Mouse (Mus musculus): ENCODE results near the gene Scn4a. TPM values are rescaled to one million over a fixed set of nuclear protein-coding genes. Genes with fewer than 3 reads are reported as not detected.
A peak's percentile ranks its signal among the peaks of the same experiment; 100 is the strongest.

The Scn4a gene
- total and polyA plus RNA-seq, 3 experiments = 0.05 TPM; not detected in 2

DNA sequence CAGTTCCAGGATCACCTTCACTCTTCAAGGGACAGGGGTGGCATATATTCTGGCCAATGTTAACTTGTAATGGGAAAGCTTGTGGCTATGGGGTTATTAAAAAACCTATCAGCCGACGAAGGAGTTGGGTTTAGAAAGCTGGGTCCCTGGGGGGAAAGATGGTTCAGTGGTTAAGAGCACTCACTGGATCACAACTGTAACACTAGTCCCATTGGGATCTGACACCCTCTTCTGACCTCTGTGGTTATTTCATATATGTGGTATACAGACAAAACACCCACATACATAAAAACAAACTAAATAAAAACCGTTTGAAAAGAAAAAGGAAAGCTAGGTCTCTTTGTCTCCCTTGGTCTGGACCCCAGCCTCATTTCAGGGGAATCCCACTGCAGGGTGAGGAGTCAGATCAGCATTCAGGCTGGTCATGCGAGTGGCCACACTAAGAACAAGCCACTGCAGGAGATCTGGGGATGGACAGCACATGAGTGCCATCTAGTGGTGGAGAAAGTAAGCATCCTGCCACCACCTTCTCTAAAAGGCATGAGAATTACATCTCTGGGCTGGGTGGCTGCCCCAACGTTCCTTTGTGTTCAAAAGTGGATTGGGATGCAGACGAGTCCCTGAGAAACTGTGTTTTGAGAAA is 38.6 kb upstream of the Scn4a start:
- Histone ChIP-seq H3K9me3 (replicated peaks) (no peaks in the 10 kb centered on the region), H3K4me3 (ENCODE audit: low read depth, low read length) (no peak overlapping the region), H3K36me3 (replicated peaks) (peaks cover 33% of the 10 kb centered on the region), H3K4me1 (ENCODE audit: insufficient read depth, low read depth, low read length) (peaks cover 23% of the 10 kb centered on the region), H3K27me3 (ENCODE audit: insufficient read depth, low read length) (no peaks in the 10 kb centered on the region)
- TF ChIP-seq CTCF (IDR thresholded peaks at IDR 0.05; ENCODE audit: low read depth, low read length) (peak; percentile 92), TAL1 (conservative IDR thresholded peaks at IDR 0.05; ENCODE audit: low read depth, low read length) (no peak)
- peak; percentile 59; the same call in 1 of the 2 replicates for ATAC-seq (ENCODE audit: extremely low read depth, insufficient number of reproducible peaks, low FRiP score, poor library complexity, severe bottlenecking)
- DNase-seq (ENCODE audit: low spot score) = peak; percentile 65

DNA sequence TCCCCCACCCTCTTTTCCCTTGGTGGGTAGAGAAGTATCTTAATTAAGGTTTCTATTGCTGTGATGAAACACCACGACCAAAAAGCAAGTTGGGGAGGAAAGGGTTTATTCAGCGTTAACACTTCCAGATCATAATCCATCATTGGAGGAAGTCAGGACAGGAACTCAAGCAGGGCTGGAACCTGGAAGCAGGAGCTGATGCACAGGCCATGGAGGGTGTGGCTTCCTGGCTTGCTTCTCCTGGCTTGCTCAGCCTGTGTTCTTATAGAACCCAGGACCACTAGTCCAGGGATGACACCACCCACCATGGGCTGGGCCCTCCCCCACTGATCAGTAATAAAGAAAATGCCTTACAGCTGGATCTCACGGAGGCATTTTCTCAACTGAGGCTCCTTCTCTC is 37.7 kb upstream of the Scn4a start:
- ATAC-seq (ENCODE audit: extremely low read depth, insufficient number of reproducible peaks, low FRiP score, poor library complexity, severe bottlenecking) (no peak), DNase-seq (ENCODE audit: low spot score) (no peak)
- no peaks in the 10 kb centered on the region for H3K9me3 ChIP-seq (replicated peaks)
- H3K4me1 ChIP-seq (ENCODE audit: insufficient read depth, low read depth, low read length) = peaks cover 23% of the 10 kb centered on the region
- H3K27me3 ChIP-seq (ENCODE audit: insufficient read depth, low read length) = no peaks in the 10 kb centered on the region
- peaks cover 24% of the 10 kb centered on the region for H3K36me3 ChIP-seq (replicated peaks)
- no peak overlapping the region for H3K4me3 ChIP-seq (ENCODE audit: low read depth, low read length)
- TF ChIP-seq TAL1 (conservative IDR thresholded peaks at IDR 0.05; ENCODE audit: low read depth, low read length) = no peak
- TF ChIP-seq GATA2 (IDR thresholded peaks at IDR 0.05; ENCODE audit: borderline replicate concordance, low read depth, low read length) = no peak
- no peak for TF ChIP-seq POLR2AphosphoS5 (IDR thresholded peaks at IDR 0.05; ENCODE audit: insufficient replicate concordance, low read depth, low read length)
- no peak for TF ChIP-seq GATA1 (IDR thresholded peaks at IDR 0.05; ENCODE audit: borderline replicate concordance, low read length)
- no peak for TF ChIP-seq CTCF (IDR thresholded peaks at IDR 0.05; ENCODE audit: low read depth, low read length)

DNA sequence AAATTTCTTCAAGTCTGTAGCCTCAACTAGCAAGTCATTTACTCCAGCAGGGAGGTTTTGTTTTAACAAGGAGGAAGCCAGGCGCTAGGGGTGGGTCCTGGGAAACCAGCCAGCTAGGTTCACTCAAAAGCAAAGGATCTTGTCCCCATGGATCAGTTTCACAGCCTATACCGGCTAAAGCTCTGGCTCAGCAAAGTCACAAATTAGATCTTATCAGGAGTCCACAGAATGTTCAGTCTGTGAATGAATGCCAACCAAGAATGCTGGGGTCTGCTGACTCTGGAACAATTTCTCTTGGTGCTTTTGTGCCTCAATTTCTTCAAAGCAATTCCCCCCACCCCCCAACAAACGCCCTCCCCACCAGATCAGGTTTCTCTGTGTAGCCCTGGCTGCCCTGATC is 36.5 kb upstream of the Scn4a start:
- peaks cover 16% of the 10 kb centered on the region for H3K36me3 ChIP-seq (replicated peaks)
- TF ChIP-seq GATA2 (IDR thresholded peaks at IDR 0.05; ENCODE audit: borderline replicate concordance, low read depth, low read length) (no peak), CTCF (IDR thresholded peaks at IDR 0.05; ENCODE audit: low read depth, low read length) (no peak), GATA1 (IDR thresholded peaks at IDR 0.05; ENCODE audit: borderline replicate concordance, low read length) (no peak), POLR2AphosphoS5 (IDR thresholded peaks at IDR 0.05; ENCODE audit: insufficient replicate concordance, low read depth, low read length) (no peak), TAL1 (conservative IDR thresholded peaks at IDR 0.05; ENCODE audit: low read depth, low read length) (no peak)
- H3K4me1 ChIP-seq (ENCODE audit: insufficient read depth, low read depth, low read length) = peaks cover 23% of the 10 kb centered on the region
- no peak for ATAC-seq (ENCODE audit: extremely low read depth, insufficient number of reproducible peaks, low FRiP score, poor library complexity, severe bottlenecking)
- no peaks in the 10 kb centered on the region for H3K27me3 ChIP-seq (ENCODE audit: insufficient read depth, low read length)
- no peak for DNase-seq (ENCODE audit: low spot score)
- no peaks in the 10 kb centered on the region for H3K9me3 ChIP-seq (replicated peaks)
- no peak overlapping the region for H3K4me3 ChIP-seq (ENCODE audit: low read depth, low read length)

DNA sequence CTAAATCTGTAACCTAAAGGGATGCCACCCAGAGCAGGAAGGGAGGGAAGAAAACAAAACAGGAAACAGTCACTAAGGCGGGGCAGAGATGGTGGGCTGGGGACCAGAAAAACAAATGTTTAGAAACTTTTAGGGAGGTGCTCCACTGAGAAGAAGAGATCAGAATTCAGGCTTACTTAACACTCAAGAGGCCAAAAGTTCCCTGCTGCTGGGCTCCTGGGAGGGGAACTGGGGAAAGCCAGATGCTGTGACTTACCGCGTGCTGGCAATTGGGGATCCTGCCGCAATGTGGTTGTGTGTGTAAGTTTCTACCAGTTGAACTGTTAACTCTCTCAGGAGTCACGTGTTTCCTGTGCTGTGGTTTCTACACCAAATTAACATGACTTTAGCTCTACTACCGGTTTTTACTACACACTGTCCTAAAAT is 34.7 kb upstream of the Scn4a start, which contains the start of gene Icam2:
TSS of gene Icam2 (minus strand) at position 285 of the 426 bp plus-strand sequence.
- Histone ChIP-seq H3K36me3 (replicated peaks) (no peaks in the 10 kb centered on the region), H3K27me3 (ENCODE audit: insufficient read depth, low read length) (peaks cover 6% of the 10 kb centered on the region), H3K4me3 (ENCODE audit: low read depth, low read length) (no peak within 1 kb of the TSS), H3K9me3 (replicated peaks) (no peaks in the 10 kb centered on the region), H3K4me1 (ENCODE audit: insufficient read depth, low read depth, low read length) (peaks cover 17% of the 10 kb centered on the region)
- DNase-seq (ENCODE audit: low spot score) (no peak), ATAC-seq (ENCODE audit: extremely low read depth, insufficient number of reproducible peaks, low FRiP score, poor library complexity, severe bottlenecking) (no peak)
- TF ChIP-seq GATA2 (IDR thresholded peaks at IDR 0.05; ENCODE audit: borderline replicate concordance, low read depth, low read length) = no peak
- TF ChIP-seq CTCF (IDR thresholded peaks at IDR 0.05; ENCODE audit: low read depth, low read length) = no peak
- TF ChIP-seq TAL1 (conservative IDR thresholded peaks at IDR 0.05; ENCODE audit: low read depth, low read length) = no peak
- TF ChIP-seq POLR2AphosphoS5 (IDR thresholded peaks at IDR 0.05; ENCODE audit: insufficient replicate concordance, low read depth, low read length) = no peak
- no peak for TF ChIP-seq GATA1 (IDR thresholded peaks at IDR 0.05; ENCODE audit: borderline replicate concordance, low read length)

DNA sequence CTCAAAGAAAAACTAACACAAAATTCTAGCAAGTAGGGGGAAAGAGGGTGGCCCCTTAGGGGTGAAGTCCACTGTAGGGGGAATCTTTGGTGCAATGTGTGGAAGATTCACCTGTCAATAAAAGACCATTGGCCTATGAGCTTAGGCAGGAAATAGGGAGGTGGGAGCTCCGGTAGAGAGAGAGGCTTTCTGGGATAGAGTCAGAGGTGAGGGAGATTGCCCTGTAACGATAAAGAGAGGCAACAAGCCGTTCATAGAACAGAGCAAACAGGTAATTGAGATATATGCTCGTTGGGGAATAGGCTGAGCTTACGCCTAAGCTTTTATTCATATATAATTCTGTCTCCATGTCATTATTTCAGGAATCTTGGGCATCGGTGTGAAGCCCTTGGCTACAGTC is 33.9 kb upstream of the Scn4a start:
- Histone ChIP-seq H3K4me3 (ENCODE audit: low read depth, low read length) (no peak overlapping the region), H3K9me3 (replicated peaks) (no peaks in the 10 kb centered on the region), H3K36me3 (replicated peaks) (no peaks in the 10 kb centered on the region), H3K27me3 (ENCODE audit: insufficient read depth, low read length) (peaks cover 14% of the 10 kb centered on the region), H3K4me1 (ENCODE audit: insufficient read depth, low read depth, low read length) (peaks cover 21% of the 10 kb centered on the region)
- TF ChIP-seq CTCF (IDR thresholded peaks at IDR 0.05; ENCODE audit: low read depth, low read length) = no peak
- no peak for TF ChIP-seq POLR2AphosphoS5 (IDR thresholded peaks at IDR 0.05; ENCODE audit: insufficient replicate concordance, low read depth, low read length)
- ATAC-seq (ENCODE audit: extremely low read depth, insufficient number of reproducible peaks, low FRiP score, poor library complexity, severe bottlenecking) = no peak
- no peak for DNase-seq (ENCODE audit: low spot score)

DNA sequence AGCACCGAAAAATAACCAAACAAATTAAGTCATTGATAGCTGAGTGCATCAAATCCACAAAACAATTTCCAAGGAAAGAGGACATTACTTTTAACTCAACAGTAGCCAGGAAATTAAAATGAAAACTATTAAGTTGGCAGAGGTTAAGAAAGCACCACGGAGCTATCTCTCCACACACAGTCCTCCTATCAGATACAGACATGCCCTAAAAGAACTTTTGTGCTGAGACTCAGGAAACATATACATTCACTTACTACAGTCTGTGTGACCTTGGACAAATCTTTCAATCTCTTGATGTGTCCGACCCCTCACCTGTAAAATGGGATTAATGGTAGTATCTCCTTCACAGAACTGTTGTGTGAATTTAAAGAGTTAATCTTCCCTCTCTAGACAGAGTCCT is 33.3 kb upstream of the Scn4a start:
- ATAC-seq (ENCODE audit: extremely low read depth, insufficient number of reproducible peaks, low FRiP score, poor library complexity, severe bottlenecking) (no peak), DNase-seq (ENCODE audit: low spot score) (no peak)
- Histone ChIP-seq H3K36me3 (replicated peaks) (no peaks in the 10 kb centered on the region), H3K4me3 (ENCODE audit: low read depth, low read length) (no peak overlapping the region), H3K9me3 (replicated peaks) (no peaks in the 10 kb centered on the region), H3K27me3 (ENCODE audit: insufficient read depth, low read length) (peaks cover 20% of the 10 kb centered on the region), H3K4me1 (ENCODE audit: insufficient read depth, low read depth, low read length) (peaks cover 23% of the 10 kb centered on the region)
- TF ChIP-seq CTCF (IDR thresholded peaks at IDR 0.05; ENCODE audit: low read depth, low read length) (no peak), TAL1 (conservative IDR thresholded peaks at IDR 0.05; ENCODE audit: low read depth, low read length) (no peak), GATA2 (IDR thresholded peaks at IDR 0.05; ENCODE audit: borderline replicate concordance, low read depth, low read length) (no peak), POLR2AphosphoS5 (IDR thresholded peaks at IDR 0.05; ENCODE audit: insufficient replicate concordance, low read depth, low read length) (no peak), GATA1 (IDR thresholded peaks at IDR 0.05; ENCODE audit: borderline replicate concordance, low read length) (no peak)
